Mouse (Mus musculus) cerebellum, postnatal 4 days (tissue): Measurements from ENCODE around the gene Fbn1.

ENCODE experiments used
- DNase-seq, 2 experiments: peaks; one replicate each; pipeline ENCODE4 v3.0.0; 2022; ENCODE audit warnings: low spot score in 2 of 2, mixed read lengths in 1 of 2

Fbn1 gene

GRCm38 (mm10) chr2:125394428-125395101 lies 113.2 kb downstream of the Fbn1 start:
- no peak for DNase-seq

GRCm38 (mm10) chr2:125391582-125391981 lies 116.2 kb downstream of the Fbn1 start:
- DNase-seq: no peak

GRCm38 (mm10) chr2:125389796-125390195 lies 118.0 kb downstream of the Fbn1 start:
- no peak for DNase-seq

GRCm38 (mm10) chr2:125386221-125386965 lies 121.4 kb downstream of the Fbn1 start:
- no peak for DNase-seq

- DNase-seq: no peak
These were observed 122.9 kb downstream of the Fbn1 start for GRCm38 (mm10) chr2:125384941-125385340.

- no peak for DNase-seq
These were observed 123.4 kb downstream of the Fbn1 start for GRCm38 (mm10) chr2:125384415-125384814.

GRCm38 (mm10) chr2:125383273-125383641 lies 124.5 kb downstream of the Fbn1 start:
- DNase-seq: no peak

- no peak for DNase-seq
These were observed 125.0 kb downstream of the Fbn1 start for GRCm38 (mm10) chr2:125382613-125383272.

GRCm38 (mm10) chr2:125380086-125380485 lies 127.7 kb downstream of the Fbn1 start:
- no peak for DNase-seq

- DNase-seq: no peak
These were observed 128.6 kb downstream of the Fbn1 start for GRCm38 (mm10) chr2:125379206-125379605.

GRCm38 (mm10) chr2:125375926-125376325 lies 131.9 kb downstream of the Fbn1 start:
- DNase-seq: no peak

GRCm38 (mm10) chr2:125375301-125375700 lies 132.5 kb downstream of the Fbn1 start:
- DNase-seq: no peak

- DNase-seq: no peak
These were observed 138.1 kb downstream of the Fbn1 start for GRCm38 (mm10) chr2:125369666-125370065.

- no peak for DNase-seq
These were observed 139.2 kb downstream of the Fbn1 start for GRCm38 (mm10) chr2:125368616-125369015.

GRCm38 (mm10) chr2:125361661-125362060 lies 146.1 kb downstream of the Fbn1 start:
- DNase-seq: no peak

- no peak for DNase-seq
These were observed 151.3 kb downstream of the Fbn1 start for GRCm38 (mm10) chr2:125356486-125356885.

GRCm38 (mm10) chr2:125356068-125356467 lies 151.7 kb downstream of the Fbn1 start:
- DNase-seq: no peak

GRCm38 (mm10) chr2:125355216-125355971 lies 152.4 kb downstream of the Fbn1 start:
- DNase-seq: no peak

GRCm38 (mm10) chr2:125354587-125354986 lies 153.2 kb downstream of the Fbn1 start:
- no peak for DNase-seq

GRCm38 (mm10) chr2:125349144-125349543 lies 158.6 kb downstream of the Fbn1 start:
- no peak for DNase-seq

GRCm38 (mm10) chr2:125342181-125342950 lies 165.4 kb downstream of the Fbn1 start:
- DNase-seq: no peak
